Mouse (Mus musculus): ENCODE measurements around the gene Ect2l. TPM values are rescaled to one million over a fixed set of nuclear protein-coding genes. Genes with fewer than 3 reads are reported as not detected.
"Not testable (repeated sequence)": the region's sequence is repeated elsewhere in the genome, so short reads cannot be mapped to it uniquely, and the experiment has no call there.

The Ect2l gene
- total RNA-seq, 2 experiments from 2014 or later: not detected

GRCm38 (mm10) chr10:18191706-18192105 lies 19.0 kb downstream of the Ect2l start:
- DNase-seq: no peak

GRCm38 (mm10) chr10:18189498-18189897 lies 21.2 kb downstream of the Ect2l start:
- no peak for DNase-seq

GRCm38 (mm10) chr10:18188564-18188963 lies 22.1 kb downstream of the Ect2l start:
- no peak for DNase-seq

- no peak for DNase-seq
Observed at GRCm38 (mm10) chr10:18182246-18182645, 28.4 kb downstream of the Ect2l start.

GRCm38 (mm10) chr10:18177304-18177703 lies 33.4 kb downstream of the Ect2l start:
- DNase-seq: no peak

GRCm38 (mm10) chr10:18176722-18177121 lies 34.0 kb downstream of the Ect2l start:
- no peak for DNase-seq

GRCm38 (mm10) chr10:18175087-18175486 lies 35.6 kb downstream of the Ect2l start:
- no peak for DNase-seq

- no peak for DNase-seq
Observed at GRCm38 (mm10) chr10:18162435-18162971, 48.2 kb downstream of the Ect2l start.

- DNase-seq: no peak
Observed at GRCm38 (mm10) chr10:18147224-18147623, 63.5 kb downstream of the Ect2l start.

- no peak for DNase-seq
Observed at GRCm38 (mm10) chr10:18142231-18142630, 68.5 kb downstream of the Ect2l start.

- peak; percentile 7 to 26 for DNase-seq
Observed at GRCm38 (mm10) chr10:18141389-18141788, 69.3 kb downstream of the Ect2l start.

- no peak for DNase-seq
Observed at GRCm38 (mm10) chr10:18139615-18140014, 71.1 kb downstream of the Ect2l start.

GRCm38 (mm10) chr10:18138853-18139503 lies 71.7 kb downstream of the Ect2l start:
- not testable (repeated sequence) for DNase-seq

GRCm38 (mm10) chr10:18131666-18132650 lies 78.7 kb downstream of the Ect2l start:
- no peak for DNase-seq

GRCm38 (mm10) chr10:18130276-18130675 lies 80.4 kb downstream of the Ect2l start:
- no peak for DNase-seq

GRCm38 (mm10) chr10:18118336-18118735 lies 92.4 kb downstream of the Ect2l start:
- DNase-seq: no peak

- no peak for DNase-seq
Observed at GRCm38 (mm10) chr10:18113473-18114093, 97.1 kb downstream of the Ect2l start.

- no peak for DNase-seq
Observed at GRCm38 (mm10) chr10:18110940-18111339, 99.8 kb downstream of the Ect2l start.

- no peak for DNase-seq
Observed at GRCm38 (mm10) chr10:18107471-18107870, 103.2 kb downstream of the Ect2l start.

- no peak for DNase-seq
Observed at GRCm38 (mm10) chr10:18102166-18102565, 108.5 kb downstream of the Ect2l start.

GRCm38 (mm10) chr10:18090691-18091090 lies 120.0 kb downstream of the Ect2l start:
- DNase-seq: no peak

GRCm38 (mm10) chr10:18082772-18083171 lies 127.9 kb downstream of the Ect2l start:
- no peak for DNase-seq

All from adrenal gland, postnatal 36 days (tissue).